Mouse (Mus musculus) ES-Bruce4 (cell line): Measurements from ENCODE around the gene Mlc1.

ENCODE experiments used
- CTCF ChIP-seq: IDR thresholded peaks from one replicate; pipeline ENCODE4 v1.8.1; 2011; ENCODE audit warnings: low read depth, low read length
- POLR2A ChIP-seq: IDR thresholded peaks from one replicate; pipeline ENCODE4 v1.8.1; 2011; ENCODE audit warnings: low read length; ENCODE audit not compliant: insufficient read depth

DNA sequence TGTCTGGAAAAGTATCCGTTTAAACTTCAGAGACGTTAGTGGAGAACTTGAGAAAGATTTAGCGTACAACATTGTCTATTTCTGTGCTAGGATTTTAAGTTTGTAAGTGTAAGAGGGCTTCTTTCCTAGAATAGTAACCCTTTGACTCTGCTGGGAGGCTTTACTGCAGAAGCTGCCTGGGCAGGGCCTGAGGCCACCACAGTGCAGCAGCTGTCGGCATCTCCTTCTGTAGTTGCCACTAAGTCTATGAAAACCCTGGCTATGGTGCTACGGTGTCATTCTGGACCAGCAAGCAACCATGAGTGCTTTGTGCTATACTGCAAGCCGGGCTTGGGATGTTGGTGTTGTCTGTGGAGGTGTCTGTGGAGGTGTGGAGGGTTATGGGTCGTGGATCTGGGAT, 41.7 kb upstream of the Mlc1 start:
- TF ChIP-seq POLR2A = no peak
- no peak for TF ChIP-seq CTCF
